Mouse (Mus musculus) Patski (cell line): ENCODE results near the gene Mettl27. TPM values are rescaled to one million over a fixed set of nuclear protein-coding genes. Genes with fewer than 3 reads are reported as not detected.
"Not testable (repeated sequence)": the region's sequence is repeated elsewhere in the genome, so short reads cannot be mapped to it uniquely, and the experiment has no call there.

Experiments used
- ATAC-seq: fragments of 100-300 bp; one replicate; pipeline ENCODE4 v1.8.0; 2021
- CTCF ChIA-PET: fragments of 350-600 bp; sonication (Branson Sonifier 250); formaldehyde crosslinking; loops from one replicate; lab custom pipeline; 2022; ENCODE audit warnings: inconsistent platforms; lab: Charles Lee
- POLR2A ChIA-PET: fragments of 350-600 bp; sonication (Branson Sonifier 250); formaldehyde crosslinking; loops from one replicate; lab custom pipeline; 2022; ENCODE audit warnings: antibody characterized with exemption, inconsistent platforms; lab: Charles Lee
- DNase-seq: peaks from one replicate; pipeline ENCODE4 v3.0.0-alpha.2; 2011; ENCODE audit warnings: low read depth, low spot score
- H3K27me3 ChIP-seq: fragments of 371-371 bp; one replicate; pipeline ENCODE4 v1.5.1; 2021
- CTCF ChIP-seq: fragments of 100-300 bp; IDR thresholded peaks from one replicate; pipeline ENCODE4 v1.5.1; 2021
- in situ Hi-C: fragments of 300-500 bp; cut with MboI; formaldehyde crosslinking; loops from 3 replicates; pipeline ENCODE4 v1.11.1; 2018; ENCODE audit warnings: low pct_unique_long_range_greater_than_20kb, mixed read lengths
- polyA plus RNA-seq: library from polyadenylated mRNA; unstranded; gene quantifications from one replicate; pipeline ENCODE4 v1.2.3, GENCODE M21; 2021

The Mettl27 gene
- polyA plus RNA-seq, 1 experiment from 2014 or later = 27.5 TPM

DNA sequence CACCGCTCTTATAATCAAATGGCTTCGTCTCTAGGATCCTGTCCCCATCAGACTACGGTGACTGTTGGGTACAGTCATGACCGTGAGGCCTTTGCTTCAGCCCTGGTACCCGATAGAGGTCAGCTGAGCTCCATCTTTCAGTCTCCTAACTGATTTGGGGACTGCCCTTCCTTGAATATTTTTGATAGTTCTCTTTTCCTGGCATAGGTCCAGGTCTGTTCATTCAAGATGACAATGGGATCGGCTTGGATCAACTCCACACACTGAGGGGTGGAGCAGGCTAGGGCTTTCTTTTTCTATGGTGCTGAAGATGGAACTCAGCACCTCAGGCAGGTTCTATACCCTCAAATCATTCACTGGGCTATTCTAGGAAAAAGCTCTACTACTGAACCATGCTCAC lies 3.9 kb downstream of the Mettl27 start:
- in situ Hi-C loops = no loop called here
- ATAC-seq (no peak), DNase-seq (no peak)
- H3K27me3 ChIP-seq = no peaks in the 10 kb centered on the region
- ChIA-PET POLR2A (no interaction called here), CTCF (interaction anchor here (2.7 to 6.4 kb wide), 2 partner anchors 27 to 29 kb away, joined by 10 to 86 read pairs; no protein-coding TSS in a partner anchor)
- TF ChIP-seq CTCF = no peak

DNA sequence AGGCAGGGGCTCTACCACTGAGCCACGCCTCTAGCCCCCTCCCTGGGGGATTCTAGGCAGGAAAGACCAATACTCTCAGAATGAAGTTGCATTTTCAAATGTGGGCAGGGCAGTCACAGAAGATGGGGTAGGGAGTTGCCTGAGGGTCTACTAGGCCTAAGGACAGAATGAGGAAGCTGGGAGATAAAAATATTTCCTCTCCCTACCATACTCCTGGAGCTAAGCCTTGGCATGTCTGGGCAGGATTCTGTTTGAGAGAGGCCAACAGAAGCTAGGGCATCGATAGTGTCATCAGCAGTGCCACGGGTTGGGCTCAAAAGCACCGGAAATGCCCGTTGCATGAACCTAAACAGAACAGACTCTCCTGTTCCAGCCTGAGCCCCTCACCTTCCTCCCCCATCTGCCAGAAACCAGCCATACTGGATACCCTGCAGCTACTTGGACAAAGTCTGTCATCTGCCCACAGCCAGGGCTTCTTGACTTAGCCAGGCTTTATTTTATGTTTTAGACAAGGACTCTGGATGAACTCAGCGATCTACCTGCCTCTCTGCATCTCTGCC lies 4.5 kb downstream of the Mettl27 start:
- CTCF ChIA-PET = interaction anchor here (2.1 to 6.4 kb wide), 2 partner anchors 26 to 29 kb away, joined by 7 to 86 read pairs; no protein-coding TSS in a partner anchor
- in situ Hi-C loops = no loop called here
- POLR2A ChIA-PET = no interaction called here

DNA sequence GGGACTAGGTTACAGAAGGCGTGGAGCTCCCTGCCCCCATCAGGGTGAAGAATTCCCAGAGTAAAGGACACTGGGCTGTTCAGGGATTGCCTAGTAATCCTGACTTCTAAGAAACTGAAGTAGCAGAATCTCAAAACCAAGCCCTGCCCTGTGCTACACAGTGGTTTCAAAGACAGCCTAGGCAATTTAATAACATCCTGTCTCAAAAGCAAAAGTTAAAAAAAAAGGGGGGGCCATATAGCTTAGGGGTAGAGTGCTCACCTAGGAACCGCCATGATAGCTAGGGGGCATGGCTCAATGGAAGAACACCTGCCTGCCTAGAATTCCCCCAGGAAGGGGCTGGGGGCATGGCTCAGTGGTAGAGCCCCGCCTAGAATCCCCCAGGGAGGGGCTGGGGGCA lies 6.9 kb downstream of the Mettl27 start:
- POLR2A ChIA-PET = interaction anchor here (1.2 kb wide), 1 partner anchor 18 kb away, joined by 4 read pairs; no protein-coding TSS in a partner anchor
- H3K27me3 ChIP-seq = no peaks in the 10 kb centered on the region
- CTCF ChIA-PET = no interaction called here
- no peak for ATAC-seq
- TF ChIP-seq CTCF = no peak
- in situ Hi-C loops = no loop called here
- no peak for DNase-seq

More for the DNA sequence above, 4.5 kb downstream of the Mettl27 start:
- H3K27me3 ChIP-seq = no peaks in the 10 kb centered on the region
- no peak for ATAC-seq
- TF ChIP-seq CTCF = no peak
- DNase-seq = no peak

DNA sequence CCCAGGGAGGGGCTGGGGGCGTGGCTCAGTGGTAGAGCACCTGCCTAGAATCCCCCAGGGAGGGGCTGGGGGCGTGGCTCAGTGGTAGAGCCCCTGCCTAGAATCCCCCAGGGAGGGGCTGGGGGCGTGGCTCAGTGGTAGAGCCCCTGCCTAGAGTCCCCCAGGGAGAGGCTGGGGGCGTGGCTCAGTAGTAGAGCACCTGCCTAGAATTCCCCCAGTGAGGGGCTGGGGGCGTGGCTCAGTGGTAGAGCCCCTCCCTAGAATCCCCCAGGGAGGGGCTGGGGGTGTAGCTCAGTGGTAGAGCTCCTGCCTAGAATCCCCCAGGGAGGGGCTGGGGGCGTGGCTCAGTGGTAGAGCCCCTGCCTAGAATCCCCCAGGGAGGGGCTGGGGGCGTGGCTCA lies 7.4 kb downstream of the Mettl27 start:
- POLR2A ChIA-PET = interaction anchor here (1.2 kb wide), 1 partner anchor 18 kb away, joined by 4 read pairs; no protein-coding TSS in a partner anchor
- DNase-seq, ATAC-seq, CTCF ChIA-PET, in situ Hi-C loops, H3K27me3 ChIP-seq: not testable (repeated sequence)

DNA sequence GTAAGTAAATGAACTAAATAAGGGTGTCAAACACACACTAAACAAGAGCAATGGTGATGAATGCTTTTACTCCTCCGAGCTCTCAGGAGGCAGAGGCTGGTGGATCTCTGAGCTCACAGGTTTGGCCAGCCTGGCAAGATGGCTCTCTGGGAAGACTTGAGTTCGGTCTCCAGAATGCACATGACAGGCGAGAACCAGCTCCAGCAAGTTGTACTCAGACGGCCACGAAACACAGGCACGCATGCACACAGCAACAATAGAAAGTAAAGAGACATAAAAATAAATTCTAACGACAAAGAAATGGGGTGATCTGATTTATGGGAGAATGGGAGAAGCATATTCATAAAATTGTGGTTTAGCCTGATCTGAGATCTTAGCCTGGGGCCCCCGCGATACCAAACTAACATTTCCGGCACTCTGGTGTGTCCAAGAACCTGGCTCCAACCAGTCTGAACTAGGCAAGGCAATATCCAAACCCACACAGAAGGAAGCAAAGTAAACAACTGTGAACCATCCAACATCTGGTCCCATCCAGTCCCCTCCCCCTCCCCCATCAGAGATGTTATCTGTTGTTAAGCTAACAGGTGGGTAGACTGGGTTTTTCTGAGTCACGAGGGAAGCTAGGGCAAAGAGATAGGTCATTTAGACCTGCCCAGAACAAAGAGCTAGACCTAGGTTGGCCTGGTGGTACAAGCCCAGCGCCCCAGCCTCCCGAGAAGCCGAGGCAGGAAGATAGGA lies 9.5 kb downstream of the Mettl27 start:
- TF ChIP-seq CTCF = no peak
- H3K27me3 ChIP-seq = no peaks in the 10 kb centered on the region
- DNase-seq (no peak), ATAC-seq (no peak)
- in situ Hi-C loops = no loop called here
- ChIA-PET CTCF (interaction anchor here (1.6 kb wide), 1 partner anchor 19 kb away, joined by 3 read pairs; no protein-coding TSS in a partner anchor), POLR2A (interaction anchor here (0.7 to 1.4 kb wide), 3 partner anchors 9 to 322 kb away, joined by 3 to 4 read pairs (median 4); partner anchors contain the start of gene Mettl27)

DNA sequence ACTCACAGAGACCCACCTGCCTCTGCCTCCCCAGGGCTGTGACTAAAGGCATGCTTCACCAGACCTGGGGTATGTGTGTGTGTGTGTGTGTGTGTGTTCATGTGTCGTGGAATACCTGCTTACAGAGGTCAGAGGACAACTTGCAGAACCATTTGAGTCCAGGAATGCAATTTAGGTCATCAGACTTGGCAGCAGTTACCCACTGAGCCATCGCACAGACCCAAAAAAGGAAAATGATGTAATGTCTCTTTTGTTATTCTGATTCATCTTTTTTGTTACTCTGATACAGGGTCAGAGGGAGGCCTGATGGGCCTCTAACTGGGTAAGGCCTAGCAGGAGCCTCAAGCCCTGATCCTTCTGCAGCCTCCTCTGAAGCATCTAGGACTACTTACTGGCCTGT lies 10.6 kb downstream of the Mettl27 start:
- ChIA-PET POLR2A (interaction anchor here (0.7 to 1.0 kb wide), 3 partner anchors 11 to 320 kb away, joined by 3 to 4 read pairs (median 4); partner anchors contain the start of gene Mettl27), CTCF (no interaction called here)
- in situ Hi-C loops = no loop called here
- H3K27me3 ChIP-seq = no peaks in the 10 kb centered on the region
- DNase-seq (peak; percentile 75), ATAC-seq (peak; percentile 56)
- no peak for TF ChIP-seq CTCF

DNA sequence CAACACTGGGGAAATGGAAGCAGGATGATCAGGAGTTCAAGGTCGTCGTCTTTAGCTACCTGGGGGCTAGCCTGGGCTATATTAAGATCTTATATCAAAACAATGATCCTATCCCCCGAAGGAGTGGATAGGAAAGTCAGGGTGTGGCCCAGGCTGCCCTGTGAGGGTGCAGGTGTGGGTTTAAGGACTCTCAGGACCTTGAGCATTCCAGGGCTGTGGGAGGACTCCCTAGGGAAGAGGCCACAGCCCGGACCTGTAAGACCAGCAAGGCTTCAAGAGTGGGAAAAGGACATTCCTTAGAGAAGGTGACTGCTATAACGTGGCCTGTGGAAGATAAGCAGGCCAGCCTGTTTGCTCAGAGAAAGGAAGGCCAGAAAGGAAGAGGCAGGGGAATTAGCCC lies 12.0 kb downstream of the Mettl27 start:
- ChIA-PET POLR2A (no interaction called here), CTCF (interaction anchor here (1.1 kb wide), 1 partner anchor 10 kb away, joined by 3 read pairs; no protein-coding TSS in a partner anchor)
- H3K27me3 ChIP-seq = no peaks in the 10 kb centered on the region
- in situ Hi-C loops = no loop called here
- ATAC-seq (no peak), DNase-seq (no peak)
- TF ChIP-seq CTCF = no peak

DNA sequence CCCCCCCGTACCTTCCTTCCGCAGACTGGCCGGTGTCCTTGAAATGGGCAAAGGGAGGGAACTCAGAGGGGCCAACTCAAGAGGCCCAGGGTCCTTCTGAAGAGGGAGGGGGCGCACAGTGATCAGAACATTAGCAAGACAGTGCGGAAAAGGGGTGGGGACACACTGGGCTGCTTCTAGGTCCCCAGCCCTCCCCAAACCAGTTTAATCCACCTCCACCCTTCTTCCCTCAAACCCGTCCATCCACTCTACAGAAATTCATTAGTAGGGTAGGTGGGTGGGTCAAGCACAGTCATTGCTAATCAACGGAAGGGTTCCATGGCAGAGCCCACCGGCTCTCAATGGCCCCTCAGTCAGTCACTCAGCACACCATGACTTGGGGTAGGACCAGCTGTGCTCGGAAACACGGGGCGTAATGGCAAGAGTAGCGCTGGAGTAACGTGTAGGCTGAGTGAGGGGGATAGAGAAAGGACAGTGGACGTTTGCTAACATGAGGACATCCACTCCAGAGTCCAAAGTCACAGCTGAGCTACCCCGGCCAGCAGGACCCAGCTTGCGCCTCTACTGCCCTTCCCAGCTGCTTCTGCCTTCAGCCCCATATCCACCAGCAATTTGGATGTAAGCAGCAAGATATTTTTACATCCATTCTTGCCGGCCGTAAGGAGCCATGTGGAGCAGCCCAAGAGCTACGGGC lies 13.2 kb downstream of the Mettl27 start:
- POLR2A ChIA-PET = no interaction called here
- H3K27me3 ChIP-seq = no peaks in the 10 kb centered on the region
- no peak for ATAC-seq
- in situ Hi-C loops = no loop called here
- no peak for TF ChIP-seq CTCF
- CTCF ChIA-PET = interaction anchor here (0.9 to 2.1 kb wide), 3 partner anchors 11 to 38 kb away, joined by 3 to 7 read pairs (median 6); no protein-coding TSS in a partner anchor
- DNase-seq = no peak

DNA sequence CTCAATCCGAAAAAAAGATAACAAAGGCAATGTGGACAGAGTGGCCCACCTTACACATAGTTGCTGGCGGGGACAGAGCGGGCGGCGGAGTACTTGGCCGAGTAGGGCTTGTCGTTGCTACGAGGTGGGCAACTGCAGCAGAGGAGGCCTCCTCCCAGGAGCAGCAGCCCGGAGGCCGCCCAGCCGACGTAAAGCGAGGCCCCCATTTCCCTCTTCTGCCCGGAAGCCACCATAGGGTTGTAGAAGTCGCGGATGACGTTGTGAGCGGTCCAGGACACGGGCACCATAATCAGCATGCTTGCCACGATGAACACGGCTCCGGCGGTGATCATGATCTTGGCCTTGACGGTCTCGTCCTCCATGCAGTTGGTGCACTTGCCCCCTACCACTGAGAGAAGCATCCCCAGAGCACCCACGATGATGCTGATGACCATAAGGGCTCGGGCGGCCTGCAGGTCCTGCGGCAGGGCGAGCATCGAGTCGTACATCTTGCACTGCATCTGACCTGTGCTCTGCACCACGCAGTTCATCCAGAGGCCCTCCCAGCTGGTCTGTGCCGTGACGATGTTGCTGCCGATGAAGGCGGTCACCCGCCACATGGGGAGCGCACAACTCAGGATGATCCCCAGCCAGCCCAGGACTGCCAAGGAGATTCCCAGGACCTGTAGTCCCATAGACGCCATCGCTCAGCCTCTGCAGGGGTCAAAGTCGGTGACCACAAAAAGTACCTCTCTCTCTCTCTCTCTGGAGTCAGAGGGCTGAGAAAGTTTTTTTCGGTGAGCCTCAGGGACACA lies 14.1 kb downstream of the Mettl27 start:
- no peak for TF ChIP-seq CTCF
- H3K27me3 ChIP-seq = no peaks in the 10 kb centered on the region
- in situ Hi-C loops = no loop called here
- DNase-seq = no peak
- ChIA-PET CTCF (interaction anchor here (0.9 to 2.1 kb wide), 3 partner anchors 12 to 39 kb away, joined by 3 to 7 read pairs (median 6); no protein-coding TSS in a partner anchor), POLR2A (no interaction called here)
- ATAC-seq = no peak
